Mouse (Mus musculus): ENCODE data around the gene Gm3286. TPM values are rescaled to one million over a fixed set of nuclear protein-coding genes. Genes with fewer than 3 reads are reported as not detected.
"Not testable (repeated sequence)": the region's sequence is repeated elsewhere in the genome, so short reads cannot be mapped to it uniquely, and the experiment has no call there.

The Gm3286 gene
- not detected for total RNA-seq (2021)
- long read RNA-seq, experiment 1, result 0 reads
- long read RNA-seq, experiment 2, result 0 reads

DNA sequence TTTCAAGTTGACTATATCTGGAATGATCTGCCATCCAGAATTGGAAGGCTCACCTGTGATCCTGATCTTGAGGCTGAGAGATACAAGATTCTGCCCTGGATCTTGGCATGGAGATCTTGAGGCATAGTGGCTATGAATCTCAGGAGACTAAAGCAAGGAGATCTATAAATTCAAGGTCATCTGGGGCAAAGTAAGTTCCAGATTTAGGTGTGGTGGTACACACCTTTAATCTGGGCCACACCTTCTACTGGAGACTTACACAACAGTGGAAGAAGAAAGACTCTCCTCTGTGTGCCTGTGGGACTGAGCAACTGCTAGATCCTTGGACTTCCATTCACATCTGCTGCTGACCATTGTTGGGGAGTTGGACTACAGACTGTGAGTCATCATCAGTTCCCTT, at the start of gene Gm3286:
Gm3286 (plus strand) TSS at position 301 of the 400 bp plus-strand sequence.
- DNase-seq, result not testable (repeated sequence)

More for the DNA sequence above, at the start of gene Gm3286:
- intact Hi-C loops (cut with DNase I), result not testable (repeated sequence)

Other genes starting within 250 kb of the Gm3286 start
- gene Gm10424, start 238.0 kb upstream of the Gm3286 start, total RNA-seq (2021), result not detected
- gene Gm3259, start 204.8 kb upstream of the Gm3286 start, total RNA-seq (2021), result not detected
- not detected for gene D5Ertd577e, start 54.0 kb upstream of the Gm3286 start, total RNA-seq (2021)
- not detected for gene Gm7971, start 84.1 kb downstream of the Gm3286 start, total RNA-seq (2021)
- gene Gm7978, start 225.4 kb downstream of the Gm3286 start, total RNA-seq (2021), result not detected
- not detected for gene Gm7982, start 231.3 kb downstream of the Gm3286 start, total RNA-seq (2021)